Mouse (Mus musculus): ENCODE results near the gene Fezf2. TPM values are rescaled to one million over a fixed set of nuclear protein-coding genes. Genes with fewer than 3 reads are reported as not detected.

Fezf2 gene
- polyA plus RNA-seq (2012; rRNA removed) (0.11 TPM in 1 of 2 replicates, not detected in the other), polyA plus RNA-seq (2014; fragmentation: Nextera tagmentation; extraction: Ambion mirVana) (not detected in 2 replicates)

DNA sequence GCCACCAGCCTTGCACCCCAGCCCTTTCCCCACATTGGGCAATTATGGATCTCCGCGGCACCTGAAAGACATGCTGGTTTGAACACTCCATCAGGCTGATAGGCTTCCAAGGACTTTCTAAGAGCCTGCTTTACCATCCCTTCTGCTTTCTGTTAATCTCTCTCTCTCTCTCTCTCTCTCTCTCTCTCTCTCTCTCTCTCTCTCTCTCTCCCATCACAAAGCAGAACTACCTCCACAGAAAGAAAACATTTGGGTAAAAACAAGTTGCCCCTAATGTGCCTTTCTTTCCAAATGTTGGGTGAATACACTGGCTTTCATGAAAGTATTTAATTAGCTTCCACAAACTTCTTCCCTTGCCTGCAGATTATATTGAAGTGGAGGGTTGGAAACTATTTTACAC lies at the start of gene Fezf2:
TSS of gene Fezf2 (minus strand) at position 101 of the 400 bp plus-strand sequence.
- DNase-seq (ENCODE audit: low read depth in 3 of 3, low spot score in 3 of 3): no peak
- Histone ChIP-seq H3K27ac (no peak within 1 kb of the TSS), H3K4me1 (replicated peaks; ENCODE audit: control insufficient read depth in 2 of 2, insufficient read depth in 2 of 2, low read length in 1 of 2) (no peaks in the 10 kb centered on the region), H3K27me3 (ENCODE audit: control insufficient read depth, insufficient read depth, low read length) (peaks cover 81% of the 10 kb centered on the region), H3K36me3 (replicated peaks; ENCODE audit: control insufficient read depth, insufficient read depth, low read depth) (no peaks in the 10 kb centered on the region), H3K4me2 (ENCODE audit: low read depth) (no peak within 1 kb of the TSS), H3K9me3 (ENCODE audit: control insufficient read depth, low read length) (no peaks in the 10 kb centered on the region), H3K9ac (replicated peaks) (no peak within 1 kb of the TSS), H3K4me3 (ENCODE audit: insufficient read depth in 1 of 2, low read depth in 2 of 2, low read length in 2 of 2) (no peak within 1 kb of the TSS)
- ATAC-seq (ENCODE audit: insufficient read depth): no peak
- 0% methylated on average over 2 of the region's 2 CpGs for WGBS (ENCODE audit: insufficient replicate concordance)
- no peak for TF ChIP-seq CTCF (IDR thresholded peaks at IDR 0.05; ENCODE audit: low read depth)
- TF ChIP-seq EP300 (IDR thresholded peaks at IDR 0.05; ENCODE audit: low read depth): no peak

DNA sequence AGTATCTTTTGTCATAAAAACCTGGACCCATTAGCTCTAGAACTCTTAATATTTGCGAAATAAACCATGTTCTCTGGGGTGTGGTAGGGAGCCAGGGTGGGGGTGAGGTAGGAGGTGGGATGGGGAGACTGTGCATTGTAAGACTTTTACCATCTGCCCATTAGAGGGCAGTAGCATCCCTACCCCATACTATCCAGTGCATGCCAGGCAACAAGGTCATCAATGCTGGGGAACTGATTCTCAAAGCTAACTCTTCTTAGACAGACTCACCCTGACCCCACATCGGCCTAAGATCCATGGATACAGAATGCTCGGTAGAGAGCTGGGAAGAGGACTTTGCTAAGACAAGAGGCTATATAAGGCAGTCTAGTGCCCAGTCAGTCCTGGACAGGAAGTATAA lies 49.6 kb upstream of the Fezf2 start:
- H3K27ac ChIP-seq: no peak overlapping the region
- no peaks in the 10 kb centered on the region for H3K9me3 ChIP-seq (ENCODE audit: control insufficient read depth, low read length)
- H3K4me3 ChIP-seq (ENCODE audit: insufficient read depth in 1 of 2, low read depth in 2 of 2, low read length in 2 of 2): no peak overlapping the region
- 53% methylated on average over 3 of the region's 3 CpGs for WGBS (ENCODE audit: insufficient replicate concordance)
- no peak overlapping the region for H3K4me2 ChIP-seq (ENCODE audit: low read depth)
- no peak for DNase-seq (ENCODE audit: low read depth in 3 of 3, low spot score in 3 of 3)
- TF ChIP-seq EP300 (IDR thresholded peaks at IDR 0.05; ENCODE audit: low read depth) (no peak), CTCF (IDR thresholded peaks at IDR 0.05; ENCODE audit: low read depth) (no peak)
- no peak overlapping the region for H3K9ac ChIP-seq (replicated peaks)
- H3K27me3 ChIP-seq (ENCODE audit: control insufficient read depth, insufficient read depth, low read length): no peaks in the 10 kb centered on the region
- H3K4me1 ChIP-seq (replicated peaks; ENCODE audit: control insufficient read depth in 2 of 2, insufficient read depth in 2 of 2, low read length in 1 of 2): no peaks in the 10 kb centered on the region
- no peaks in the 10 kb centered on the region for H3K36me3 ChIP-seq (replicated peaks; ENCODE audit: control insufficient read depth, insufficient read depth, low read depth)
- ATAC-seq (ENCODE audit: insufficient read depth): no peak

DNA sequence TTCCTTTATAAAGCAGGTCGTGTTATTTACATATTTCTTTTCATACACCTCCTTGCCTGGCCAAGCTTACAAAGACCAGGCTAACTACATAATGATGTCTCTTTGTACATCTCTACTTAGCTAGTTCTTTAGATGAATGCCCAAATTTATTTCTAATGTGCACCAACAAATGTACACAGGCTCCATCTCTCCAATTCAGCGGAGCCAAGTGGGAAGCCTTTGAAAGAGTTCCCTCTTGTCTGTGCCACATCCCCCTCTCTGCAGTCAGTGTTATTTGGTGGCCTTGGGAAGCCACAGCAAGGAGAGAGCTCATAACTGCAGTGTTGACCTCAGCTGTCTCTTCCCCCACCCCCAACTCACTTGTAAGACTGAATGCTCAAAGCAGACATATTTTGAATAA lies 46.3 kb upstream of the Fezf2 start:
- ATAC-seq (ENCODE audit: insufficient read depth): no peak
- DNase-seq (ENCODE audit: low read depth in 3 of 3, low spot score in 3 of 3): no peak
- no peak for TF ChIP-seq EP300 (IDR thresholded peaks at IDR 0.05; ENCODE audit: low read depth)
- TF ChIP-seq CTCF (IDR thresholded peaks at IDR 0.05; ENCODE audit: low read depth): no peak
- H3K4me1 ChIP-seq (replicated peaks; ENCODE audit: control insufficient read depth in 2 of 2, insufficient read depth in 2 of 2, low read length in 1 of 2): no peaks in the 10 kb centered on the region
- no peaks in the 10 kb centered on the region for H3K9me3 ChIP-seq (ENCODE audit: control insufficient read depth, low read length)
- H3K4me2 ChIP-seq (ENCODE audit: low read depth): no peak overlapping the region
- no peak overlapping the region for H3K27ac ChIP-seq
- H3K36me3 ChIP-seq (replicated peaks; ENCODE audit: control insufficient read depth, insufficient read depth, low read depth): no peaks in the 10 kb centered on the region
- no peak overlapping the region for H3K4me3 ChIP-seq (ENCODE audit: insufficient read depth in 1 of 2, low read depth in 2 of 2, low read length in 2 of 2)
- no peaks in the 10 kb centered on the region for H3K27me3 ChIP-seq (ENCODE audit: control insufficient read depth, insufficient read depth, low read length)
- H3K9ac ChIP-seq (replicated peaks): no peak overlapping the region
- WGBS (ENCODE audit: insufficient replicate concordance): 52% methylated on average over 2 of the region's 2 CpGs

DNA sequence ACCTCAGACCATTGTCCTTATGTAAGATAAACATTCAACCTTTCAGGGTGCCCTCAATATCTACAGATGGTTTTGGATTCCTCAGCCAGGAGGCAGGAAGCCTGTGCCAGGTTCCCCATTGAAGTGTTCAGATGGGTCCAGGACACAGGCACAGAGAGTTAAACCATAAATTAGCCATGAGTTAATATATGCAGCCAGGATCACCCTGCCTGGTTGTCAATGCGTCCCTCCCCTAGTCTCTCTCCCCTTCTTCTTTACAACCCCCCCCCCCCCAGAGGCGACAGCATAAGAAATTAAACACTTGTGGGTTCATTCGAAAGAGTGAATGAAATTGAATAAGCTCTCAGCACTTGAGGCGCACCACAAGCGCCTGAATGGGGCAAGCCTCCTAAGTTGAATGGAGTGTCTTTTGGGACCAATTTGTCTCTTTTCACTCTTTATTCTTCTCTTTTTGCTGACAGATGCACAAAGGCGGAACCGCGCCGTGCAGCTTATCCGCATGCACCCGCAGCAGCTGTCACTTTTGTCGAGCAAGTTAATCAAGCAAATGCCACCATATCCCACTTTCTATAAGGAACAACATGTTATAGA lies 45.4 kb upstream of the Fezf2 start:
- no peaks in the 10 kb centered on the region for H3K27me3 ChIP-seq (ENCODE audit: control insufficient read depth, insufficient read depth, low read length)
- WGBS (ENCODE audit: insufficient replicate concordance): 60% methylated on average over 12 of the region's 12 CpGs
- no peak for DNase-seq (ENCODE audit: low read depth in 3 of 3, low spot score in 3 of 3)
- H3K4me3 ChIP-seq (ENCODE audit: insufficient read depth in 1 of 2, low read depth in 2 of 2, low read length in 2 of 2): no peak overlapping the region
- ATAC-seq (ENCODE audit: insufficient read depth): no peak
- no peak overlapping the region for H3K27ac ChIP-seq
- H3K9ac ChIP-seq (replicated peaks): no peak overlapping the region
- H3K9me3 ChIP-seq (ENCODE audit: control insufficient read depth, low read length): no peaks in the 10 kb centered on the region
- TF ChIP-seq CTCF (IDR thresholded peaks at IDR 0.05; ENCODE audit: low read depth) (no peak), EP300 (IDR thresholded peaks at IDR 0.05; ENCODE audit: low read depth) (no peak)
- no peak overlapping the region for H3K4me2 ChIP-seq (ENCODE audit: low read depth)
- no peaks in the 10 kb centered on the region for H3K4me1 ChIP-seq (replicated peaks; ENCODE audit: control insufficient read depth in 2 of 2, insufficient read depth in 2 of 2, low read length in 1 of 2)
- H3K36me3 ChIP-seq (replicated peaks; ENCODE audit: control insufficient read depth, insufficient read depth, low read depth): no peaks in the 10 kb centered on the region

DNA sequence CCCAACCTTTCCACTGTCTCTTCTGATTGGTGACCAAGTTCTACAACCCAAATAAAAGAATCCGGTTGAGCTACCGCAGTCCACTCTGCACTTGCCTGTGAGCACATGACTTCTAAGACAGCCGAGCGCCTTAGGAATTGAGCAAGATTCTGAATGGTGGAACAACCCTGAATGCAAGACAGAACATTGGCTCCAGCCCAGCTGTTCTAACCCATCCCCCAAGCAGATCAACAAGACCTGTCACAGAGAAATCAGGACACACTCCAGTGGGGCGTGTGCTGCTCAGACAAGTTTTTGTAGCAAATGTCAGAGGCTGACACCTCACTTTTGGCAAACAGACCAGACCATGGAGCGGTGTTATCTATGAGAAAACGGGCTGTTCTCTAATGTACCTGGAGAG lies 43.2 kb upstream of the Fezf2 start:
- Histone ChIP-seq H3K9ac (replicated peaks) (no peak overlapping the region), H3K27ac (no peak overlapping the region), H3K27me3 (ENCODE audit: control insufficient read depth, insufficient read depth, low read length) (no peaks in the 10 kb centered on the region), H3K4me3 (ENCODE audit: insufficient read depth in 1 of 2, low read depth in 2 of 2, low read length in 2 of 2) (no peak overlapping the region), H3K9me3 (ENCODE audit: control insufficient read depth, low read length) (no peaks in the 10 kb centered on the region), H3K4me1 (replicated peaks; ENCODE audit: control insufficient read depth in 2 of 2, insufficient read depth in 2 of 2, low read length in 1 of 2) (no peaks in the 10 kb centered on the region), H3K36me3 (replicated peaks; ENCODE audit: control insufficient read depth, insufficient read depth, low read depth) (no peaks in the 10 kb centered on the region), H3K4me2 (ENCODE audit: low read depth) (no peak overlapping the region)
- DNase-seq (ENCODE audit: low read depth in 3 of 3, low spot score in 3 of 3): no peak
- 61% methylated on average over 7 of the region's 7 CpGs for WGBS (ENCODE audit: insufficient replicate concordance)
- TF ChIP-seq CTCF (IDR thresholded peaks at IDR 0.05; ENCODE audit: low read depth) (no peak), EP300 (IDR thresholded peaks at IDR 0.05; ENCODE audit: low read depth) (no peak)
- ATAC-seq (ENCODE audit: insufficient read depth): no peak
